Mouse (Mus musculus) small intestine, adult 2 months (tissue): ENCODE measurements around the gene Gaa.
"Not testable (repeated sequence)": the region's sequence is repeated elsewhere in the genome, so short reads cannot be mapped to it uniquely, and the experiment has no call there.

ENCODE experiments used
- CTCF ChIP-seq: fragments of 200-500 bp; IDR thresholded peaks from 2 replicates; pipeline ENCODE4 v1.5.1; 2012; ENCODE audit warnings: low read depth, mild to moderate bottlenecking, control low read depth, inconsistent platforms, low read length, moderate library complexity, mixed read lengths; ENCODE audit not compliant: insufficient replicate concordance, insufficient read length; ENCODE audit errors: extremely low read depth
- POLR2A ChIP-seq: fragments of 200-500 bp; IDR thresholded peaks from 2 replicates; pipeline ENCODE4 v1.6.1; 2012; ENCODE audit warnings: low read depth, mild to moderate bottlenecking, control low read depth, inconsistent platforms, low read length, moderate library complexity

- TF ChIP-seq POLR2A, CTCF: not testable (repeated sequence)
These were observed 22.1 kb upstream of the Gaa start for GRCm38 (mm10) chr11:119245543-119245942.
